Mouse (Mus musculus): Measurements from ENCODE around the gene Rbfox1. TPM values are rescaled to one million over a fixed set of nuclear protein-coding genes. Genes with fewer than 3 reads are reported as not detected.

Rbfox1 gene
- polyA plus RNA-seq, 1 experiment from 2014 or later, result 2.7 TPM

DNA sequence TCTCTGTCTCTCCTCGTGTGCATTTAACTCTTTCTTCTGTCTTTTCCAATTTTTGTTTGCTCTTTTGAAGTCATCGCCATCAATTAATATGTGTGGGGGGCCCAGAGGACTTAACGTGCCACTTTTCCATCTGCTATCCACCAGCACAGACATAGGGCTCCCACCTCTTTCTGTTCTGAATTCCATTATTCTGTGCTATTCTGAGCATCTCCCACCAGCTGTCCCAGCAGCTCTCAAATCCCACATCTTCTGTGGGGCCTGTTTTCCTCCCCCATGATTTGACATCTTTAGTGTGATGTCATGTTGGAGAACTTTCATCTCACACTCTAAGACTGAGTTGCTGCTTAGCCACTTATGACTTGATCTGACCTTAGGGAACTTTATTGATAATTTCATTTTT lies 634.3 kb downstream of the Rbfox1 start:
- H3K4me1 ChIP-seq (ENCODE audit: control insufficient read depth, insufficient read depth, low read length), result no peaks in the 10 kb centered on the region
- H3K27ac ChIP-seq (ENCODE audit: low read length), result no peak overlapping the region
- WGBS, result 74% methylated on average over 3 of the region's 3 CpGs
- H3K36me3 ChIP-seq (ENCODE audit: control insufficient read depth, insufficient read depth, low read length), result no peaks in the 10 kb centered on the region
- H3K27me3 ChIP-seq (ENCODE audit: control insufficient read depth, insufficient read depth, low read length), result no peaks in the 10 kb centered on the region
- no peak overlapping the region for H3K4me2 ChIP-seq (replicated peaks; ENCODE audit: low read depth, low read length)
- H3K9me3 ChIP-seq (ENCODE audit: control insufficient read depth, low read depth, low read length), result no peaks in the 10 kb centered on the region
- H3K9ac ChIP-seq (replicated peaks; ENCODE audit: low read depth, low read length), result no peak overlapping the region
- ATAC-seq (ENCODE audit: insufficient number of reproducible peaks, insufficient read depth, low FRiP score, low read depth), result no peak
- H3K4me3 ChIP-seq (ENCODE audit: low read depth, low read length), result no peak overlapping the region

- Histone ChIP-seq H3K4me1 (ENCODE audit: control insufficient read depth, insufficient read depth, low read length) (no peaks in the 10 kb centered on the region), H3K27ac (ENCODE audit: low read length) (no peak overlapping the region), H3K36me3 (ENCODE audit: control insufficient read depth, insufficient read depth, low read length) (no peaks in the 10 kb centered on the region), H3K4me3 (ENCODE audit: low read depth, low read length) (no peak overlapping the region), H3K27me3 (ENCODE audit: control insufficient read depth, insufficient read depth, low read length) (no peaks in the 10 kb centered on the region), H3K9me3 (ENCODE audit: control insufficient read depth, low read depth, low read length) (no peaks in the 10 kb centered on the region), H3K4me2 (replicated peaks; ENCODE audit: low read depth, low read length) (no peak overlapping the region), H3K9ac (replicated peaks; ENCODE audit: low read depth, low read length) (no peak overlapping the region)
- 49% methylated on average over 3 of the region's 3 CpGs for WGBS
- ATAC-seq (ENCODE audit: insufficient number of reproducible peaks, insufficient read depth, low FRiP score, low read depth), result no peak
Observed at GRCm38 (mm10) chr16:6525507-6526170, 640.5 kb downstream of the Rbfox1 start.

DNA sequence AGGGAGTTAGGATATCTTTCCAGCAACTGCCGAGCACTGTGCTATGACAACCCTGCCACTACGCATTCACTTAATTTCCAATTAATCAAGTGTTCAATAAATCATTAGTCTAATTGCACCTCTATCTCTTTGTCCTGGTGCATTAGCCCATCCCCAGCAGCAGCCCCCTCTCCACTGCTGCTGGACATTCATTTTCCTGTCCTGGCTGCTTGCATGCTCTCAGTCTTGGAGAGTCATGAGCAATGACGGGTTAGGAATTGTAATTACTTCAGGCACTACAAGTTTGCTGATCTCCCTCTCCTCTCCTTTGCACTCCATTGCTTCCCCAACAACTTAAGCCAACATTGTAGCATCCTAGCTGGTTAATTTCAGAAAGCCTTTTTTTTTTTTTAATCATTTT lies 646.3 kb downstream of the Rbfox1 start:
- 44% methylated on average over 3 of the region's 3 CpGs for WGBS
- H3K36me3 ChIP-seq (ENCODE audit: control insufficient read depth, insufficient read depth, low read length), result no peaks in the 10 kb centered on the region
- no peaks in the 10 kb centered on the region for H3K27me3 ChIP-seq (ENCODE audit: control insufficient read depth, insufficient read depth, low read length)
- H3K9ac ChIP-seq (replicated peaks; ENCODE audit: low read depth, low read length), result no peak overlapping the region
- H3K4me2 ChIP-seq (replicated peaks; ENCODE audit: low read depth, low read length), result no peak overlapping the region
- H3K4me1 ChIP-seq (ENCODE audit: control insufficient read depth, insufficient read depth, low read length), result no peaks in the 10 kb centered on the region
- H3K9me3 ChIP-seq (ENCODE audit: control insufficient read depth, low read depth, low read length), result no peaks in the 10 kb centered on the region
- no peak overlapping the region for H3K27ac ChIP-seq (ENCODE audit: low read length)
- no peak for ATAC-seq (ENCODE audit: insufficient number of reproducible peaks, insufficient read depth, low FRiP score, low read depth)
- no peak overlapping the region for H3K4me3 ChIP-seq (ENCODE audit: low read depth, low read length)

DNA sequence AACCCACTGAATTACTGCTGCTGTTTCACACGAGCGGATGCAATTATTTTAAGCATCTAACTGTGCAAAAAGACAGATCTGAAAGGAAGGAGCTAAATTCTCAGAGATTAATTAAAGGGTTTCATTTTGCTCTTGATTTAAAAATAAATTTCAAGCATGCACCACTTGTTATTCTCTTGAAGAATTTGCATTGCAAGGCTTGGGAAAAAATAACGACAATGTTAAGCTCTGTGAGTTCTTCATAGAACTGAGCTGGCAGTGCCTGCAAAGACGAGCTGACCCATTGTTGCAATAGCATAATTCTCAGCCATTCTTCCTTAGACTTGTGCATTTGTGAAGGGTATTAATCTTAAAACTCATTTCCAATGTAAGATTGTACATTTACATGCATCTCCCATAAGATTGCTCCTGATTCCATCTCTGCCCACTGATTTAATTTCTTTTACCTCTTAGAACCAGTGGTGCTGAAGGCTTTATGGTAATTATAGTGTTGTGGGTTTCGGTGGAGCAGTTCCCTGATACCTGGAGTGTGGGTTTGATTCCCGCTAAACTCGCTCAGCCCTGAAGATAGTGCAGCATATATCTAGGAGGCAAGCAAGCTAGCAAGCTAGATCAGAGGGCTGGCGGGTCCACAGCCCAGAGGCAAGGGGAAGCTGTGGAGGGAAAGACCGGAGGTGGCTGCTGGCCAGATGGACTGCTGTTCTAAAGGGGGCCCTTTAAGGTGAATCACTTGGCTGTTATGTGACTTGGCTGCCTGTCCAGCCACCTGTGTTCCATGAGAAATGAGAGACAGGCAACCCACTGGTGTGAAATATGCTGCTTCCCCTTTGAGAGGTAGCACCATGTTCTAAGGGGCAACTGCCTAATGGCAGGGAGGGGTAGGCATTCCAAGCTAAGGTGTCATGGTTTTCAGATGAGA lies 647.2 kb downstream of the Rbfox1 start:
- WGBS, result 72% methylated on average over 9 of the region's 9 CpGs
- no peak overlapping the region for H3K4me3 ChIP-seq (ENCODE audit: low read depth, low read length)
- no peaks in the 10 kb centered on the region for H3K4me1 ChIP-seq (ENCODE audit: control insufficient read depth, insufficient read depth, low read length)
- H3K9me3 ChIP-seq (ENCODE audit: control insufficient read depth, low read depth, low read length), result no peaks in the 10 kb centered on the region
- no peak overlapping the region for H3K4me2 ChIP-seq (replicated peaks; ENCODE audit: low read depth, low read length)
- H3K9ac ChIP-seq (replicated peaks; ENCODE audit: low read depth, low read length), result no peak overlapping the region
- ATAC-seq (ENCODE audit: insufficient number of reproducible peaks, insufficient read depth, low FRiP score, low read depth), result no peak
- H3K27me3 ChIP-seq (ENCODE audit: control insufficient read depth, insufficient read depth, low read length), result no peaks in the 10 kb centered on the region
- no peaks in the 10 kb centered on the region for H3K36me3 ChIP-seq (ENCODE audit: control insufficient read depth, insufficient read depth, low read length)
- H3K27ac ChIP-seq (ENCODE audit: low read length), result no peak overlapping the region

DNA sequence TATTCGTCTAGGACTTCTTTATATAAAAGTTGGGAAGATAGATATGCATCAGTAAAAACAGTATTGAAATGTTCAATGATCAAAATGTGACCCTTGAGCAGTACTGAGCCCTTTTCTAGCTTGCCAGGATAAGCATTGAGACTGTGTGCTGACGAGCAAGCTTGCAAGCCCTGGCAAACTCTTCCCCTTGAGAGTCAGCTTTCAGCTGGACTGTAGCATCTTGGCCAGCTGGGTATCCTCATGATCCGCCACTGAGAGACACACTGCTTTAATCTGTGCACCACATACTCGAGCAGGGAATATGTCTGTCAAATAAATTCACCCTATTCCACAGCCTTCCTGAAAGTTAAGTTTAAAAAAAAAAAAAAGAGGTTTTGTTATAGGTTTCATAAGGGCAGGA lies 670.6 kb downstream of the Rbfox1 start:
- H3K9me3 ChIP-seq (ENCODE audit: control insufficient read depth, low read depth, low read length), result no peaks in the 10 kb centered on the region
- no peaks in the 10 kb centered on the region for H3K4me1 ChIP-seq (ENCODE audit: control insufficient read depth, insufficient read depth, low read length)
- no peaks in the 10 kb centered on the region for H3K36me3 ChIP-seq (ENCODE audit: control insufficient read depth, insufficient read depth, low read length)
- no peak overlapping the region for H3K27ac ChIP-seq (ENCODE audit: low read length)
- no peak for ATAC-seq (ENCODE audit: insufficient number of reproducible peaks, insufficient read depth, low FRiP score, low read depth)
- no peak overlapping the region for H3K4me2 ChIP-seq (replicated peaks; ENCODE audit: low read depth, low read length)
- no peak overlapping the region for H3K4me3 ChIP-seq (ENCODE audit: low read depth, low read length)
- no peak overlapping the region for H3K9ac ChIP-seq (replicated peaks; ENCODE audit: low read depth, low read length)
- 34% methylated on average over 4 of the region's 4 CpGs for WGBS
- H3K27me3 ChIP-seq (ENCODE audit: control insufficient read depth, insufficient read depth, low read length), result no peaks in the 10 kb centered on the region

GRCm38 (mm10) chr16:6557726-6558125 lies 672.6 kb downstream of the Rbfox1 start:
- WGBS, result 88% methylated on average over 1 of the region's 1 CpGs
- H3K4me3 ChIP-seq (ENCODE audit: low read depth, low read length), result no peak overlapping the region
- no peak for ATAC-seq (ENCODE audit: insufficient number of reproducible peaks, insufficient read depth, low FRiP score, low read depth)
- H3K4me2 ChIP-seq (replicated peaks; ENCODE audit: low read depth, low read length), result no peak overlapping the region
- H3K4me1 ChIP-seq (ENCODE audit: control insufficient read depth, insufficient read depth, low read length), result no peaks in the 10 kb centered on the region
- H3K27me3 ChIP-seq (ENCODE audit: control insufficient read depth, insufficient read depth, low read length), result no peaks in the 10 kb centered on the region
- H3K9me3 ChIP-seq (ENCODE audit: control insufficient read depth, low read depth, low read length), result no peaks in the 10 kb centered on the region
- no peaks in the 10 kb centered on the region for H3K36me3 ChIP-seq (ENCODE audit: control insufficient read depth, insufficient read depth, low read length)
- H3K9ac ChIP-seq (replicated peaks; ENCODE audit: low read depth, low read length), result no peak overlapping the region
- H3K27ac ChIP-seq (ENCODE audit: low read length), result no peak overlapping the region

DNA sequence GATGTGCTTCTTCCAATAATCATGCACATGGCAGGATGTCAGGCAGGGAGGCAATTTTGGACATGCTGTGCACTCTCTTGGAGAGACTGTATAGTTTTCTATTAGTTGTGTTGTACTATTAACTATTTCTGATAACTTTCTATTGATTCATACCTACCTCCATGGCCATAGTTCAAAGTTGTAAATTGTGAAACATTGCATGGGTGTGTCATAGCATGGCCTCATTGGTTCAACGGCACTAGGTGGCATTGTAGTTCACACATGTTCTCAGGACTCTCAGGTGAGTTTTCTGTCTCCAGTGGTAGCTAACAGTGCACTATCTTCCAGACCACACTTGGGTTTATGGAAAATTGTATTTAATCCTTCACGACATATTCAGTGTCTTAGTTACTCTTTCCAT lies 699.5 kb downstream of the Rbfox1 start:
- Histone ChIP-seq H3K4me1 (ENCODE audit: control insufficient read depth, insufficient read depth, low read length) (no peaks in the 10 kb centered on the region), H3K36me3 (ENCODE audit: control insufficient read depth, insufficient read depth, low read length) (no peaks in the 10 kb centered on the region), H3K27ac (ENCODE audit: low read length) (no peak overlapping the region), H3K9ac (replicated peaks; ENCODE audit: low read depth, low read length) (no peak overlapping the region), H3K4me3 (ENCODE audit: low read depth, low read length) (no peak overlapping the region), H3K9me3 (ENCODE audit: control insufficient read depth, low read depth, low read length) (no peaks in the 10 kb centered on the region), H3K27me3 (ENCODE audit: control insufficient read depth, insufficient read depth, low read length) (no peaks in the 10 kb centered on the region), H3K4me2 (replicated peaks; ENCODE audit: low read depth, low read length) (no peak overlapping the region)
- WGBS, result 85% methylated on average over 2 of the region's 2 CpGs
- ATAC-seq (ENCODE audit: insufficient number of reproducible peaks, insufficient read depth, low FRiP score, low read depth), result no peak

GRCm38 (mm10) chr16:6585204-6585603 lies 700.0 kb downstream of the Rbfox1 start:
- 91% methylated on average over 1 of the region's 1 CpGs for WGBS

More at GRCm38 (mm10) chr16:6585204-6585603, 700.0 kb downstream of the Rbfox1 start:
- no peak for ATAC-seq (ENCODE audit: insufficient number of reproducible peaks, insufficient read depth, low FRiP score, low read depth)
- Histone ChIP-seq H3K27ac (ENCODE audit: low read length) (no peak overlapping the region), H3K27me3 (ENCODE audit: control insufficient read depth, insufficient read depth, low read length) (no peaks in the 10 kb centered on the region), H3K4me3 (ENCODE audit: low read depth, low read length) (no peak overlapping the region), H3K4me1 (ENCODE audit: control insufficient read depth, insufficient read depth, low read length) (no peaks in the 10 kb centered on the region), H3K9ac (replicated peaks; ENCODE audit: low read depth, low read length) (no peak overlapping the region), H3K4me2 (replicated peaks; ENCODE audit: low read depth, low read length) (no peak overlapping the region), H3K9me3 (ENCODE audit: control insufficient read depth, low read depth, low read length) (no peaks in the 10 kb centered on the region), H3K36me3 (ENCODE audit: control insufficient read depth, insufficient read depth, low read length) (no peaks in the 10 kb centered on the region)
